Mouse (Mus musculus) liver, adult 2 months (tissue): Measurements from ENCODE around the gene Nat8f1.

Experiments used
- CTCF ChIP-seq: fragments of 200-500 bp; IDR thresholded peaks from 2 replicates; pipeline ENCODE4 v1.5.1; 2011; ENCODE audit warnings: low read depth, low read length, control low read depth
- POLR2A ChIP-seq: fragments of 200-500 bp; IDR thresholded peaks from 2 replicates; pipeline ENCODE4 v1.6.1; 2011; ENCODE audit warnings: low read length, control low read depth; ENCODE audit not compliant: insufficient read depth; ENCODE audit errors: extremely low read depth

DNA sequence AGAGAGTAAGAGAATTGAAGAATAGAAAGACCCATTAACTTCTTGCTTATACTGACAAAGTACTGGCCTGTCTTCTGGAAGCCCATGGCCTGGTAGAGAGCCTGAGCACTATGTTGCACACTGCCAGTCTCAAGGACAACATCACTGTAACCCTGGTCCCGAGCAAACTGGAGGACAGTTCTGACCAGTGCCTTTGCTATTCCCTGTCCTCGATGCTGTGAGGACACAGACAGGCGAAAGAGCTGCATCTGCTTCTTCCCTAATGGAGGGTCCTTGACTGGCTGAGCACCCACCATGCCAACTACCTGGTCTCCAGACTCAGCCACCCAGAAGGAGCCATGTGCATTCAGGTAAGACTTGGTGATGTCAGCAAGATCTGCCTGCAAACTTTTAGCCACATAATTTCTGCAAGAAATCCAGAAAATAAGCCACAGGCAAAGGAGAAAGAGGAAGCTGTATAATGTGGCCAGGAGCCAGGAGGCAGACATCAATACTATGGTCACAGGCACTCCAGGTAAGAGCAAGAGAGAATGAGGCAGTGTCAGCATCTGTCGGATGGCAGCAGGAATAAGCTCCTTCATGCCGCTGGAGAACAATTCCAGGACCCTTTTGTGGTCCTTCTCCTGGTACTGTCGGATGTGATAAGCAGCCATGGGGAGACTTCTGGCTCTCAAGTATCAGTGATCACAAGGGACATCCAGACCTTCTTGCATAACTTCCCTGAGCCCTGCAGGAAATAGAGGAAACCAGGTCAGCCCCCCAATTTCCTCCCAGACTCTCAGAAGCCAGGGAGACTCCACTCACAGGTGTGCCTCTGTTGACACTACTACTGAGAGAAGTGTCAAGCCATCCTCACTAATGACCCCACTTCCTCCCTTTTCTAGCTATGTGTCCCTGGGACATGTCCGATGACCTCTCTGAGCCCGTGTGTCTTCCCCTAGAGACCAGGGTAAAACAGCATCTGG, 47.5 kb downstream of the Nat8f1 start:
- TF ChIP-seq CTCF (no peak), POLR2A (0 out of 2 replicates have a peak, but pooled peaks have one; percentile 16)
